Mouse (Mus musculus) liver, embryonic 15.5 days (tissue): ENCODE results near the gene Pcyt1b. TPM values are rescaled to one million over a fixed set of nuclear protein-coding genes. Genes with fewer than 3 reads are reported as not detected.

Source experiments
- ATAC-seq: fragments of 200-750 bp; cut with Nextera tagmentation; 2 replicates; pipeline ENCODE4 v1.8.0; 2017; ENCODE audit warnings: moderate number of reproducible peaks, mild to moderate bottlenecking, moderate library complexity; ENCODE audit not compliant: insufficient read depth
- H3K27ac ChIP-seq: fragments of 300-500 bp; sonication (generic); replicated peaks from 2 replicates; pipeline ENCODE4 v1.5.1; 2015; ENCODE audit warnings: mild to moderate bottlenecking, inconsistent platforms
- H3K27me3 ChIP-seq: fragments of 300-500 bp; sonication (generic); 2 replicates; pipeline ENCODE4 v1.6.1; 2015; ENCODE audit warnings: mild to moderate bottlenecking, inconsistent platforms
- H3K36me3 ChIP-seq: fragments of 300-500 bp; sonication (generic); replicated peaks from 2 replicates; pipeline ENCODE4 v1.6.1; 2015; ENCODE audit warnings: moderate library complexity, mild to moderate bottlenecking, inconsistent platforms
- H3K4me1 ChIP-seq: fragments of 300-500 bp; sonication (generic); replicated peaks from 2 replicates; pipeline ENCODE4 v1.6.1; 2015; ENCODE audit warnings: inconsistent platforms
- H3K4me2 ChIP-seq: fragments of 300-500 bp; sonication (generic); 2 replicates; pipeline ENCODE4 v1.6.1; 2015; ENCODE audit warnings: moderate library complexity, mild to moderate bottlenecking, inconsistent platforms
- H3K4me3 ChIP-seq: fragments of 300-500 bp; sonication (generic); replicated peaks from 2 replicates; pipeline ENCODE4 v1.5.1; 2015; ENCODE audit warnings: mild to moderate bottlenecking, inconsistent platforms
- H3K9ac ChIP-seq: fragments of 300-500 bp; sonication (generic); 2 replicates; pipeline ENCODE4 v1.6.1; 2015; ENCODE audit warnings: moderate library complexity, mild to moderate bottlenecking, inconsistent platforms
- H3K9me3 ChIP-seq: fragments of 300-500 bp; sonication (generic); replicated peaks from 2 replicates; pipeline ENCODE4 v1.6.1; 2016; ENCODE audit warnings: inconsistent platforms
- WGBS: fragments of 180-500 bp; shearing (Covaris S2); methylation state at CpG from one replicate; pipeline ENCODE4 v1.1.7; 2015; ENCODE audit warnings: mixed read lengths; ENCODE audit not compliant: insufficient replicate concordance; 5-methylcytosine and 5-hydroxymethylcytosine counted together
- polyA plus RNA-seq: library from polyadenylated mRNA; unstranded; fragments of >200 nt; fragmentation: Nextera tagmentation; extraction: Ambion mirVana; gene quantifications from 2 replicates; pipeline ENCODE4 v1.2.1, GENCODE M21; 2015

Gene Pcyt1b
- polyA plus RNA-seq, 1 experiment from 2014 or later = 8.1 TPM

GRCm38 (mm10) chrX:93732975-93733748 lies 78.5 kb downstream of the Pcyt1b start:
- no peak for ATAC-seq
- Histone ChIP-seq H3K36me3 (peaks cover 19% of the 10 kb centered on the region; the same call in 1 of the 2 replicates), H3K27me3 (no peaks in the 10 kb centered on the region), H3K4me3 (no peak overlapping the region), H3K4me1 (peaks cover 7% of the 10 kb centered on the region), H3K9me3 (no peaks in the 10 kb centered on the region), H3K4me2 (no peak overlapping the region), H3K9ac (no peak overlapping the region), H3K27ac (no peak overlapping the region)
- WGBS = 40% methylated on average over 6 of the region's 6 CpGs

- no peak overlapping the region for H3K9ac ChIP-seq
- 41% methylated on average over 1 of the region's 1 CpGs for WGBS
- H3K27me3 ChIP-seq = no peaks in the 10 kb centered on the region; the same call in 1 of the 2 replicates
- peak; percentile 47 for ATAC-seq
- H3K4me3 ChIP-seq = no peak overlapping the region
- H3K36me3 ChIP-seq = peaks cover 17% of the 10 kb centered on the region
- H3K4me1 ChIP-seq = peaks cover 27% of the 10 kb centered on the region
- H3K27ac ChIP-seq = peak overlapping the region; percentile 69
- H3K4me2 ChIP-seq = no peak overlapping the region
- H3K9me3 ChIP-seq = no peaks in the 10 kb centered on the region
These were observed 94.5 kb downstream of the Pcyt1b start for GRCm38 (mm10) chrX:93749165-93749564.

DNA sequence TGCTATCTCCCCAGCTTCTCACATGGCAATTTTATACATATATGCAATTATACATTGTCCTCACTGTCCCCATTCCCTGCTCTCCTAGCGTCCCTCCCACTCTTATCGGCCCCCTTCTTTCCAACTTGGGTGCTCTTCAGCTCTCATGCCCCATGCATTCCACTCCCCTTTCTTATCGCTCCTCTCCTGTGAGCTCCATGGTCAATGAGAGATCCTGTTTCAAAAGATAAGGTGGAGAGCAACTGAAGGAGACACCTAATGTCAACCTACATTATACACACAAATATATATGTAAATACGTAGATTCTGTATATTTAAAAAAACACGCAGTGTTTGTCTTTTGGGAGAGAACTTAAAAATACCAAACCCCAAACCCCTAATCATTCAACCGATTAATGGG lies 95.9 kb downstream of the Pcyt1b start:
- H3K4me3 ChIP-seq = no peak overlapping the region
- H3K4me2 ChIP-seq = peak overlapping the region; percentile 44
- peaks cover 27% of the 10 kb centered on the region for H3K4me1 ChIP-seq
- H3K9ac ChIP-seq = no peak overlapping the region
- H3K27ac ChIP-seq = peak overlapping the region; percentile 69
- H3K27me3 ChIP-seq = no peaks in the 10 kb centered on the region; the same call in 1 of the 2 replicates
- H3K36me3 ChIP-seq = peaks cover 17% of the 10 kb centered on the region
- WGBS = 34% methylated on average over 6 of the region's 6 CpGs
- H3K9me3 ChIP-seq = no peaks in the 10 kb centered on the region
- peak; percentile 97 for ATAC-seq

GRCm38 (mm10) chrX:93755210-93755842 lies 100.7 kb downstream of the Pcyt1b start:
- WGBS = 70% methylated on average over 11 of the region's 11 CpGs
- no peak for ATAC-seq
- no peaks in the 10 kb centered on the region for H3K9me3 ChIP-seq

GRCm38 (mm10) chrX:93756867-93757455 lies 102.3 kb downstream of the Pcyt1b start:
- H3K9me3 ChIP-seq = no peaks in the 10 kb centered on the region
- no peak overlapping the region for H3K27ac ChIP-seq
- no peak overlapping the region for H3K4me2 ChIP-seq
- H3K36me3 ChIP-seq = no peaks in the 10 kb centered on the region
- H3K4me3 ChIP-seq = no peak overlapping the region
- ATAC-seq = no peak
- H3K4me1 ChIP-seq = no peaks in the 10 kb centered on the region
- no peaks in the 10 kb centered on the region for H3K27me3 ChIP-seq
- 58% methylated on average over 7 of the region's 7 CpGs for WGBS
- no peak overlapping the region for H3K9ac ChIP-seq

More at GRCm38 (mm10) chrX:93755210-93755842, 100.7 kb downstream of the Pcyt1b start:
- peaks cover 9% of the 10 kb centered on the region for H3K4me1 ChIP-seq
- no peaks in the 10 kb centered on the region; the same call in 1 of the 2 replicates for H3K27me3 ChIP-seq
- no peak overlapping the region for H3K4me2 ChIP-seq
- H3K27ac ChIP-seq = no peak overlapping the region
- H3K36me3 ChIP-seq = no peaks in the 10 kb centered on the region
- no peak overlapping the region for H3K9ac ChIP-seq
- no peak overlapping the region for H3K4me3 ChIP-seq

GRCm38 (mm10) chrX:93760770-93761169 lies 106.1 kb downstream of the Pcyt1b start:
- no peaks in the 10 kb centered on the region for H3K27me3 ChIP-seq
- H3K27ac ChIP-seq = no peak overlapping the region
- no peaks in the 10 kb centered on the region for H3K36me3 ChIP-seq
- H3K4me1 ChIP-seq = no peaks in the 10 kb centered on the region
- no peak for ATAC-seq
- no peaks in the 10 kb centered on the region for H3K9me3 ChIP-seq
- H3K9ac ChIP-seq = no peak overlapping the region
- H3K4me2 ChIP-seq = no peak overlapping the region
- 74% methylated on average over 3 of the region's 3 CpGs for WGBS
- no peak overlapping the region for H3K4me3 ChIP-seq

GRCm38 (mm10) chrX:93789562-93789961 lies 134.9 kb downstream of the Pcyt1b start:
- Histone ChIP-seq H3K9ac (no peak overlapping the region), H3K27me3 (no peaks in the 10 kb centered on the region), H3K9me3 (no peaks in the 10 kb centered on the region), H3K36me3 (no peaks in the 10 kb centered on the region), H3K4me2 (no peak overlapping the region), H3K4me1 (peaks cover 4% of the 10 kb centered on the region), H3K4me3 (no peak overlapping the region), H3K27ac (no peak overlapping the region)
- 46% methylated on average over 1 of the region's 1 CpGs for WGBS
- ATAC-seq = 0 out of 2 replicates have a peak, but pooled peaks have one; percentile 25

GRCm38 (mm10) chrX:93793168-93793567 lies 138.5 kb downstream of the Pcyt1b start:
- no peak for ATAC-seq
- Histone ChIP-seq H3K27ac (no peak overlapping the region), H3K4me3 (no peak overlapping the region), H3K36me3 (no peaks in the 10 kb centered on the region), H3K27me3 (no peaks in the 10 kb centered on the region), H3K4me2 (no peak overlapping the region), H3K4me1 (peaks cover 4% of the 10 kb centered on the region), H3K9ac (no peak overlapping the region), H3K9me3 (no peaks in the 10 kb centered on the region)

Other genes with a start within 250 kb of the Pcyt1b start
- gene Pola1, start 22.7 kb upstream of the Pcyt1b start, polyA plus RNA-seq = 14.4 and 14.5 TPM in 2 replicates
- 29.6 and 32.1 TPM in 2 replicates for gene Pdk3, start 177.3 kb downstream of the Pcyt1b start, polyA plus RNA-seq